Mouse (Mus musculus) spleen, adult 10 weeks (tissue): ENCODE measurements around the gene Matn4. TPM values are rescaled to one million over a fixed set of nuclear protein-coding genes. Genes with fewer than 3 reads are reported as not detected.

Source experiments
- polyA plus RNA-seq: library from polyadenylated mRNA; stranded (reverse); fragments of 350-450 nt; fragmentation: Illumina TruSeq; extraction: RNeasy Lipid Tissue Mini Kit (QIAGEN cat#74804); gene quantifications from one replicate; pipeline ENCODE4 v1.2.3, GENCODE M21; 2015; ENCODE audit warnings: low replicate concordance; ENCODE audit not compliant: insufficient read depth

Matn4 gene
- 0.06 TPM for polyA plus RNA-seq

GRCm38 (mm10) chr2:164405060-164405459 lies at the start of gene Matn4:
Gene Matn4 (minus strand): TSS chr2:164405160.

GRCm38 (mm10) chr2:164443460-164444000 lies 38.6 kb upstream of the Matn4 start, which contains the start of gene Sdc4:
Gene Sdc4 (minus strand): TSS chr2:164443887.

GRCm38 (mm10) chr2:164402906-164403305 lies 2.1 kb downstream of the Matn4 start, which contains the start of gene Rbpjl:
Gene Rbpjl (plus strand): TSS chr2:164403141.

GRCm38 (mm10) chr2:164389020-164389419 lies 15.9 kb downstream of the Matn4 start, which contains the start of gene Slpi:
Gene Slpi (minus strand): TSS chr2:164389095.

Other genes with a start within 250 kb of the Matn4 start
- gene Kcns1, start 234.0 kb downstream of the Matn4 start, polyA plus RNA-seq: not detected
- not detected for gene Wfdc5, start 222.4 kb downstream of the Matn4 start, polyA plus RNA-seq
- gene Wfdc12, start 214.6 kb downstream of the Matn4 start, polyA plus RNA-seq: not detected
- gene Wfdc15a, start 205.0 kb downstream of the Matn4 start, polyA plus RNA-seq: not detected
- not detected for gene Wfdc15b, start 183.5 kb downstream of the Matn4 start, polyA plus RNA-seq
- gene Svs2, start 166.7 kb downstream of the Matn4 start, polyA plus RNA-seq: not detected
- not detected for gene Svs3b, start 148.5 kb downstream of the Matn4 start, polyA plus RNA-seq
- not detected for gene Svs4, start 126.7 kb downstream of the Matn4 start, polyA plus RNA-seq
- gene Svs3a, start 115.9 kb downstream of the Matn4 start, polyA plus RNA-seq: not detected
- gene Svs6, start 88.4 kb downstream of the Matn4 start, polyA plus RNA-seq: not detected
- gene Svs5, start 72.4 kb downstream of the Matn4 start, polyA plus RNA-seq: not detected
- gene Slpi, start 16.1 kb downstream of the Matn4 start, polyA plus RNA-seq: 67.5 TPM
- gene Rbpjl, start 2.0 kb downstream of the Matn4 start, polyA plus RNA-seq: 0.04 TPM
- 55.3 TPM for gene Sdc4, start 38.7 kb upstream of the Matn4 start, polyA plus RNA-seq
- 21.8 TPM for gene Sys1, start 51.8 kb upstream of the Matn4 start, polyA plus RNA-seq
- gene Gm20458, start 55.8 kb upstream of the Matn4 start, polyA plus RNA-seq: not detected
- gene Trp53tg5, start 68.6 kb upstream of the Matn4 start, polyA plus RNA-seq: not detected
- gene Dbndd2, start 80.9 kb upstream of the Matn4 start, polyA plus RNA-seq: 12.0 TPM
- gene Pigt, start 92.4 kb upstream of the Matn4 start, polyA plus RNA-seq: 28.4 TPM
- not detected for gene Wfdc2, start 157.3 kb upstream of the Matn4 start, polyA plus RNA-seq
- not detected for gene Spint3, start 168.3 kb upstream of the Matn4 start, polyA plus RNA-seq
- gene Wfdc6a, start 180.3 kb upstream of the Matn4 start, polyA plus RNA-seq: 0.44 TPM
- not detected for gene Eppin, start 188.4 kb upstream of the Matn4 start, polyA plus RNA-seq
- not detected for gene Wfdc6b, start 208.4 kb upstream of the Matn4 start, polyA plus RNA-seq
- gene Wfdc8, start 208.5 kb upstream of the Matn4 start, polyA plus RNA-seq: not detected
- not detected for gene Wfdc16, start 233.6 kb upstream of the Matn4 start, polyA plus RNA-seq